Mouse (Mus musculus) embryonic facial prominence, embryonic 15.5 days (tissue): Measurements from ENCODE around the gene Cdcp2. TPM values are rescaled to one million over a fixed set of nuclear protein-coding genes. Genes with fewer than 3 reads are reported as not detected.
A peak's percentile ranks its signal among the peaks of the same experiment; 100 is the strongest.

Experiments
- ATAC-seq: fragments of 200-750 bp; cut with Nextera tagmentation; 2 replicates; pipeline ENCODE4 v1.8.0; 2017; ENCODE audit warnings: low read depth, moderate TSS enrichment; ENCODE audit not compliant: insufficient number of reproducible peaks, low FRiP score, low TSS enrichment
- H3K27ac ChIP-seq: fragments of 300-500 bp; sonication (generic); replicated peaks from 2 replicates; pipeline ENCODE4 v1.5.1; 2015; ENCODE audit warnings: mild to moderate bottlenecking, inconsistent platforms
- H3K27me3 ChIP-seq: fragments of 300-500 bp; sonication (generic); 2 replicates; pipeline ENCODE4 v1.6.1; 2015; ENCODE audit warnings: inconsistent platforms
- H3K36me3 ChIP-seq: fragments of 300-500 bp; sonication (generic); 2 replicates; pipeline ENCODE4 v1.6.1; 2015; ENCODE audit warnings: mild to moderate bottlenecking, inconsistent platforms
- H3K4me1 ChIP-seq: fragments of 300-500 bp; sonication (generic); 2 replicates; pipeline ENCODE4 v1.6.1; 2015; ENCODE audit warnings: inconsistent platforms
- H3K4me2 ChIP-seq: fragments of 300-500 bp; sonication (generic); replicated peaks from 2 replicates; pipeline ENCODE4 v1.6.1; 2015; ENCODE audit warnings: mild to moderate bottlenecking, inconsistent platforms
- H3K4me3 ChIP-seq: fragments of 300-500 bp; sonication (generic); replicated peaks from 2 replicates; pipeline ENCODE4 v1.5.1; 2015; ENCODE audit warnings: mild to moderate bottlenecking, inconsistent platforms
- H3K9ac ChIP-seq: fragments of 300-500 bp; sonication (generic); 2 replicates; pipeline ENCODE4 v1.6.1; 2015; ENCODE audit warnings: inconsistent platforms
- H3K9me3 ChIP-seq: fragments of 300-500 bp; sonication (generic); replicated peaks from 2 replicates; pipeline ENCODE4 v1.6.1; 2016; ENCODE audit warnings: inconsistent platforms
- WGBS: fragments of 180-500 bp; shearing (Covaris S2); methylation state at CpG from one replicate; pipeline ENCODE4 v1.1.7; 2015; 5-methylcytosine and 5-hydroxymethylcytosine counted together
- polyA plus RNA-seq: library from polyadenylated mRNA; unstranded; fragments of >200 nt; fragmentation: Nextera tagmentation; extraction: Ambion mirVana; gene quantifications from 2 replicates; pipeline ENCODE4 v1.2.1, GENCODE M21; 2015

The Cdcp2 gene
- polyA plus RNA-seq: not detected in 2 replicates

- Histone ChIP-seq H3K4me2 (no peak within 1 kb of the TSS), H3K9me3 (no peaks in the 10 kb centered on the region), H3K9ac (peak within 1 kb of the TSS; percentile 9; the same call in 1 of the 2 replicates), H3K4me1 (peaks cover 12% of the 10 kb centered on the region; the same call in 1 of the 2 replicates), H3K36me3 (no peaks in the 10 kb centered on the region), H3K27ac (no peak within 1 kb of the TSS), H3K27me3 (no peaks in the 10 kb centered on the region), H3K4me3 (no peak within 1 kb of the TSS)
- ATAC-seq: no peak
- 61% methylated on average over 16 of the region's 16 CpGs for WGBS
Observed at GRCm38 (mm10) chr4:107096841-107097373, at the start of gene Cdcp2. TSS of gene Cdcp2 (plus strand) at chr4:107096891.

- Histone ChIP-seq H3K36me3 (peaks cover 69% of the 10 kb centered on the region), H3K27me3 (no peaks in the 10 kb centered on the region), H3K9ac (no peak overlapping the region), H3K4me1 (no peaks in the 10 kb centered on the region), H3K4me2 (no peak overlapping the region), H3K27ac (no peak overlapping the region), H3K4me3 (no peak overlapping the region), H3K9me3 (no peaks in the 10 kb centered on the region)
- 78% methylated on average over 5 of the region's 5 CpGs for WGBS
- ATAC-seq: no peak
Observed at GRCm38 (mm10) chr4:107047806-107048205, 48.9 kb upstream of the Cdcp2 start.

- ATAC-seq: no peak
- Histone ChIP-seq H3K4me2 (no peak overlapping the region), H3K27ac (no peak overlapping the region), H3K9me3 (no peaks in the 10 kb centered on the region), H3K4me1 (no peaks in the 10 kb centered on the region), H3K9ac (no peak overlapping the region), H3K36me3 (peaks cover 65% of the 10 kb centered on the region), H3K4me3 (no peak overlapping the region), H3K27me3 (no peaks in the 10 kb centered on the region)
- WGBS: 83% methylated on average over 11 of the region's 11 CpGs
Observed at GRCm38 (mm10) chr4:107048568-107049162, 48.0 kb upstream of the Cdcp2 start.

GRCm38 (mm10) chr4:107051889-107052288, 44.8 kb upstream of the Cdcp2 start:
- Histone ChIP-seq H3K9ac (no peak overlapping the region), H3K4me1 (no peaks in the 10 kb centered on the region), H3K36me3 (peaks cover 41% of the 10 kb centered on the region), H3K27me3 (no peaks in the 10 kb centered on the region), H3K9me3 (no peaks in the 10 kb centered on the region), H3K27ac (no peak overlapping the region), H3K4me2 (no peak overlapping the region), H3K4me3 (no peak overlapping the region)
- WGBS: 42% methylated on average over 4 of the region's 4 CpGs
- ATAC-seq: no peak

GRCm38 (mm10) chr4:107052962-107053553, 43.6 kb upstream of the Cdcp2 start:
- ATAC-seq: no peak
- Histone ChIP-seq H3K36me3 (peaks cover 41% of the 10 kb centered on the region), H3K4me1 (no peaks in the 10 kb centered on the region), H3K4me2 (no peak overlapping the region), H3K27ac (peak overlapping the region; percentile 24), H3K9me3 (no peaks in the 10 kb centered on the region), H3K27me3 (no peaks in the 10 kb centered on the region), H3K4me3 (no peak overlapping the region), H3K9ac (no peak overlapping the region)
- 44% methylated on average over 5 of the region's 5 CpGs for WGBS

- Histone ChIP-seq H3K27me3 (no peaks in the 10 kb centered on the region), H3K4me2 (no peak overlapping the region), H3K27ac (no peak overlapping the region), H3K4me1 (no peaks in the 10 kb centered on the region), H3K4me3 (no peak overlapping the region), H3K9ac (no peak overlapping the region), H3K36me3 (peaks cover 50% of the 10 kb centered on the region), H3K9me3 (no peaks in the 10 kb centered on the region)
- WGBS: 80% methylated on average over 3 of the region's 3 CpGs
- no peak for ATAC-seq
Observed at GRCm38 (mm10) chr4:107056088-107056487, 40.6 kb upstream of the Cdcp2 start.

- 84% methylated on average over 5 of the region's 5 CpGs for WGBS
- peaks cover 70% of the 10 kb centered on the region for H3K36me3 ChIP-seq
Observed at GRCm38 (mm10) chr4:107058346-107058745, 38.3 kb upstream of the Cdcp2 start.

GRCm38 (mm10) chr4:107058781-107059180, 37.9 kb upstream of the Cdcp2 start:
- no peaks in the 10 kb centered on the region for H3K9me3 ChIP-seq
- no peak for ATAC-seq
- no peak overlapping the region for H3K4me3 ChIP-seq
- peaks cover 74% of the 10 kb centered on the region for H3K36me3 ChIP-seq
- H3K4me2 ChIP-seq: no peak overlapping the region
- H3K27me3 ChIP-seq: no peaks in the 10 kb centered on the region
- no peaks in the 10 kb centered on the region for H3K4me1 ChIP-seq
- H3K9ac ChIP-seq: no peak overlapping the region
- H3K27ac ChIP-seq: no peak overlapping the region
- WGBS: 75% methylated on average over 6 of the region's 6 CpGs

More at GRCm38 (mm10) chr4:107058346-107058745, 38.3 kb upstream of the Cdcp2 start:
- no peak overlapping the region for H3K4me3 ChIP-seq
- H3K27me3 ChIP-seq: no peaks in the 10 kb centered on the region
- H3K9ac ChIP-seq: no peak overlapping the region
- H3K4me1 ChIP-seq: no peaks in the 10 kb centered on the region
- H3K4me2 ChIP-seq: no peak overlapping the region
- H3K9me3 ChIP-seq: no peaks in the 10 kb centered on the region
- no peak for ATAC-seq
- H3K27ac ChIP-seq: no peak overlapping the region

- Histone ChIP-seq H3K4me1 (peaks cover 10% of the 10 kb centered on the region; the same call in 1 of the 2 replicates), H3K4me3 (no peak overlapping the region), H3K36me3 (peaks cover 77% of the 10 kb centered on the region), H3K9me3 (no peaks in the 10 kb centered on the region), H3K27me3 (no peaks in the 10 kb centered on the region), H3K4me2 (no peak overlapping the region), H3K27ac (no peak overlapping the region), H3K9ac (no peak overlapping the region)
- ATAC-seq: no peak
- 90% methylated on average over 4 of the region's 4 CpGs for WGBS
Observed at GRCm38 (mm10) chr4:107061560-107061959, 35.1 kb upstream of the Cdcp2 start.

GRCm38 (mm10) chr4:107063214-107063613, 33.5 kb upstream of the Cdcp2 start:
- Histone ChIP-seq H3K4me3 (no peak overlapping the region), H3K36me3 (peaks cover 60% of the 10 kb centered on the region), H3K9ac (no peak overlapping the region), H3K9me3 (no peaks in the 10 kb centered on the region), H3K4me1 (peaks cover 17% of the 10 kb centered on the region), H3K27ac (no peak overlapping the region), H3K27me3 (no peaks in the 10 kb centered on the region; the same call in 1 of the 2 replicates), H3K4me2 (no peak overlapping the region)
- WGBS: 79% methylated on average over 3 of the region's 3 CpGs
- ATAC-seq: no peak

GRCm38 (mm10) chr4:107064394-107065098, 32.1 kb upstream of the Cdcp2 start:
- H3K27ac ChIP-seq: no peak overlapping the region
- WGBS: 82% methylated on average over 5 of the region's 5 CpGs
- peaks cover 47% of the 10 kb centered on the region for H3K36me3 ChIP-seq
- no peak overlapping the region for H3K9ac ChIP-seq
- no peak for ATAC-seq
- peaks cover 17% of the 10 kb centered on the region for H3K4me1 ChIP-seq
- no peaks in the 10 kb centered on the region for H3K9me3 ChIP-seq
- H3K4me3 ChIP-seq: no peak overlapping the region
- H3K27me3 ChIP-seq: no peaks in the 10 kb centered on the region; the same call in 1 of the 2 replicates
- no peak overlapping the region for H3K4me2 ChIP-seq
